ENCODE assay signal across 8 mouse cellular contexts in the genomic region with DNA sequence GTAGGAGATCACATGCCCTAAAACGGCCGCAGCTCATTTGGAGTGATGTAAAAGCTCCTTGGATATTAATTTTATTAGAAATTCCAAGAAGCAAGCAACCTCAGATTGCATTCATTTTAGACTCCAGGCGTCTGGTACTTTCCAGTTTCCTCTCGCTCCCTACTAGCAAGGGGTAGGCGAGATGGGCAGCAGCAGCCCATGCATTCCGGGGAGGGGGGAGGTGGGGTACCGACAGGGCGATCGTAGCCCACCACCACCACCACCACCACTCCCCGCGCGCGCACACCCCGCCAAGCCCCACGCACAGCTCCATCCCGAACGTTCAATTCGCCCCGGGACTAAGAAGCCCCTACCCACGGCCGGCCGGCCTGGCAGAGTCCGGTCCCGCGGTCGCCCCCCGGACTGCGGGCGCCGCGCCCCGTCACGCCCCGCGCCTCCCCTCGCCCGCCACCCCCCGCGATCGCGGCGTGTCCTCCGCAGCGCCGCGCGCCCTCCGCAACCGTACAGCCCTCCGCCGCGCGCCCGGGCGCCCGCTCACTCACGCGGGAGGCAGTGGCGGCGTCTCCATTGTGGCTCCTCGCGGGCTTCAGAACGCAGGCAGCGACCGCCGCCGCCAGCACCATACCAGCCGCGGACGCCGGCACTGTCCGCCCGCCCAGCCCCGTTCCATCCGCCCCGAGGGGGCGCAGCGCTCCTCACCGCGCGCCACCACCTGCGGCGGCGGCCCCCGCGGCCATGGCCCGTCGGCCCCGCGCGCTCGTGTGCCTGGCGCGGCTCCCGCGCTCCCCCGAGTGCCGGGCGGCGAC. TPM values are rescaled to one million over a fixed set of nuclear protein-coding genes. Genes with fewer than 3 reads are reported as not detected.
DNase-seq lines count a peak whose midpoint lies in the region; ATAC-seq and TF ChIP-seq lines count a peak whose summit lies in the region.

No protein-coding gene starts in this region.

- TF ChIP-seq POLR2A in cortical plate, adult 2 months (IDR thresholded peaks at IDR 0.05; ENCODE audit: extremely low read depth, insufficient read depth, low read length), result no peak

- DNase-seq in layer of hippocampus, adult 2 months (ENCODE audit: low spot score in 2 of 2), result no peak
- no peak for DNase-seq in layer of hippocampus, adult 8-10 months (ENCODE audit: low spot score in 2 of 2)
- no peak for DNase-seq in ES-E14 (ENCODE audit: low read depth, low spot score)
- peak; percentile 55 for DNase-seq in hindbrain, embryonic 10.5 days (ENCODE audit: low spot score)
- DNase-seq in lung, postnatal 10 days, result peak; percentile 22
- DNase-seq in adipocyte (ENCODE audit: low spot score), result no peak

- no peaks in the 10 kb centered on the region for H3K36me3 ChIP-seq in ES-E14 (ENCODE audit: control insufficient read depth, insufficient read depth, low read length, poor library complexity, severe bottlenecking)
- H3K36me3 ChIP-seq in hindbrain, embryonic 10.5 days, result no peaks in the 10 kb centered on the region
- no peaks in the 10 kb centered on the region for H3K36me3 ChIP-seq in stomach, embryonic 15.5 days

- H3K4me3 ChIP-seq in layer of hippocampus, adult 2 months, result peak overlapping the region; percentile 80
- peak overlapping the region; percentile 79 to 99 for H3K4me3 ChIP-seq in ES-E14 (ENCODE audit: insufficient read depth in 1 of 2, low read depth in 1 of 2, low read length in 2 of 2, poor library complexity in 1 of 2, severe bottlenecking in 1 of 2)
- peak overlapping the region; percentile 59 for H3K4me3 ChIP-seq in cortical plate, adult 2 months (ENCODE audit: insufficient read depth, low read length)
- peak overlapping the region; percentile 87 for H3K4me3 ChIP-seq in hindbrain, embryonic 10.5 days
- peak overlapping the region; percentile 91 for H3K4me3 ChIP-seq in stomach, embryonic 15.5 days (replicated peaks)

- H3K27ac ChIP-seq in layer of hippocampus, adult 2 months, result peak overlapping the region; percentile 83
- no peak overlapping the region for H3K27ac ChIP-seq in ES-E14 (ENCODE audit: insufficient read depth, low read depth, low read length, poor library complexity, severe bottlenecking)
- peak overlapping the region; percentile 78 for H3K27ac ChIP-seq in cortical plate, adult 2 months (ENCODE audit: insufficient read depth, low read length)
- peak overlapping the region; percentile 96 for H3K27ac ChIP-seq in hindbrain, embryonic 10.5 days
- peak overlapping the region; percentile 42 for H3K27ac ChIP-seq in stomach, embryonic 15.5 days

- ATAC-seq in stomach, embryonic 15.5 days (ENCODE audit: insufficient read depth, low FRiP score, low read depth), result peak; percentile 67

- under 1% methylated on average over 84 of the region's 100 CpGs for whole genome bisulfite sequencing in hindbrain, embryonic 10.5 days
- WGBS in stomach, embryonic 15.5 days, result under 1% methylated on average over 81 of the region's 100 CpGs

- H3K4me1 ChIP-seq in ES-E14 (ENCODE audit: control insufficient read depth in 2 of 2, insufficient read depth in 2 of 2, low read length in 2 of 2, poor library complexity in 1 of 2), result peaks cover 6% of the 10 kb centered on the region in 2 experiments
- H3K4me1 ChIP-seq in cortical plate, adult 2 months (ENCODE audit: control insufficient read depth, insufficient read depth, low read length), result peaks cover 10% of the 10 kb centered on the region
- H3K4me1 ChIP-seq in hindbrain, embryonic 10.5 days (replicated peaks), result peaks cover 27% of the 10 kb centered on the region
- peaks cover 17% of the 10 kb centered on the region; the same call in 1 of the 2 replicates for H3K4me1 ChIP-seq in stomach, embryonic 15.5 days

- no peaks in the 10 kb centered on the region for H3K27me3 ChIP-seq in hindbrain, embryonic 10.5 days (ENCODE audit: insufficient read depth, poor library complexity, severe bottlenecking)
- H3K27me3 ChIP-seq in stomach, embryonic 15.5 days (replicated peaks), result no peaks in the 10 kb centered on the region

- peak overlapping the region; percentile 90 for H3K4me2 ChIP-seq in stomach, embryonic 15.5 days

- in situ Hi-C loops in ES-E14 (cut with MboI; ENCODE audit: low sequenced_read_pairs in 2 of 2, unreplicated experiment in 2 of 2), result no loop called here

- H3K9me3 ChIP-seq in ES-E14 (ENCODE audit: control insufficient read depth, insufficient read depth, low read depth, low read length), result no peaks in the 10 kb centered on the region
- H3K9me3 ChIP-seq in hindbrain, embryonic 10.5 days, result no peaks in the 10 kb centered on the region
- no peaks in the 10 kb centered on the region for H3K9me3 ChIP-seq in stomach, embryonic 15.5 days

- H3K9ac ChIP-seq in ES-E14 (ENCODE audit: insufficient read depth, low read depth, low read length, poor library complexity, severe bottlenecking), result peak overlapping the region; percentile 73
- H3K9ac ChIP-seq in stomach, embryonic 15.5 days, result peak overlapping the region; percentile 69

- peak; percentile 26; the same call in 1 of the 2 replicates for TF ChIP-seq CTCF in layer of hippocampus, adult 2 months (conservative IDR thresholded peaks at IDR 0.05)
- TF ChIP-seq CTCF in cortical plate, adult 2 months (IDR thresholded peaks at IDR 0.05; ENCODE audit: extremely low read depth, insufficient read depth, low read length), result no peak

TF ChIP-seq in ES-E14, 5 proteins besides CTCF, POLR2A, EP300 and RAD21:
- TF ChIP-seq ZNF384 (IDR thresholded peaks at IDR 0.05; ENCODE audit: low read depth, low read length) (no peak), CHD2 (IDR thresholded peaks at IDR 0.05; ENCODE audit: low read depth, low read length) (no peak), HCFC1 (IDR thresholded peaks at IDR 0.05; ENCODE audit: borderline replicate concordance, insufficient read depth, low read length) (no peak), MAFK (IDR thresholded peaks at IDR 0.05; ENCODE audit: insufficient read depth, low read depth, low read length) (no peak), ZC3H11A (IDR thresholded peaks at IDR 0.05; ENCODE audit: borderline replicate concordance, low read depth, low read length) (no peak)

RNA-seq across cellular contexts. Expression of a gene that starts 0.5 kb away (rescaled TPM):
- total RNA-seq in layer of hippocampus, adult 2 months (2021), result 100 to 1,000 TPM; 303 to 323 TPM
- 100 to 1,000 TPM; 235 to 318 (median 267) TPM for total RNA-seq in layer of hippocampus, adult 8-10 months (2022)
- total RNA-seq in ES-E14 (2012; rRNA removed), result 16.3 and 21.9 TPM in 2 replicates
- polyA plus RNA-seq in cortical plate, adult 2 months (2012; rRNA removed), result 133 and 138 TPM in 2 replicates
- 11.5 and 13.0 TPM in 2 replicates for polyA plus RNA-seq in hindbrain, embryonic 10.5 days (2016; fragmentation: Nextera tagmentation; extraction: Ambion mirVana)
- 18.4 and 19.5 TPM in 2 replicates for polyA plus RNA-seq in stomach, embryonic 15.5 days (2015; fragmentation: Nextera tagmentation; extraction: Ambion mirVana)

Comparison
In these comparisons a context has a peak if more than half of its experiments do, and no peak if none do; other contexts are left out.
1. DNase-seq: peak in hindbrain, embryonic 10.5 days (single experiment) and lung, postnatal 10 days (single experiment); none in layer of hippocampus, adult 2 months (0 of 2), layer of hippocampus, adult 8-10 months (0 of 2), ES-E14 (single experiment) and adipocyte (single experiment).
2. RNA of a gene that starts 0.5 kb away (total RNA-seq): 303 to 323 TPM in layer of hippocampus, adult 2 months and 235 to 318 TPM in layer of hippocampus, adult 8-10 months; 16.3 to 21.9 TPM in ES-E14; every median in the first group is over 10 times any median in the second.
3. Peak in every context shown above with its lines, with median percentiles within 50 percentile points of each other: H3K4me3 ChIP-seq.